Mouse (Mus musculus) layer of hippocampus, adult 6 months (tissue): ENCODE data around the gene Rilpl1. TPM values are rescaled to one million over a fixed set of nuclear protein-coding genes. Genes with fewer than 3 reads are reported as not detected.

Experiments used
- long read RNA-seq, 2 experiments: library from polyadenylated mRNA; unstranded; transcript quantifications; one replicate each; pipeline ENCODE4 v2.0.0; 2019 to 2020
- polyA plus RNA-seq: library from polyadenylated mRNA; unstranded; fragments of <200 nt; fragmentation: Nextera tagmentation; gene quantifications from 2 replicates; pipeline ENCODE4 v1.2.3, GENCODE M21; 2021

Gene Rilpl1
- polyA plus RNA-seq: 15.0 and 15.5 TPM in 2 replicates
- long read RNA-seq, experiment 1, transcript Rilpl1-201 (7 exons, 2,249 nt): major isoform, 17 of 24 reads
- long read RNA-seq, experiment 1, partial matches to known transcripts: 5 of 24 reads
- long read RNA-seq, experiment 1, other reads (novel, unspliced or antisense): 1 of 24 reads
- long read RNA-seq, experiment 2, transcript Rilpl1-201 (7 exons, 2,249 nt): major isoform, 127 of 146 reads
- long read RNA-seq, experiment 2, partial matches to known transcripts: 4 of 146 reads
- long read RNA-seq, experiment 2, other reads (novel, unspliced or antisense): 13 of 146 reads

DNA sequence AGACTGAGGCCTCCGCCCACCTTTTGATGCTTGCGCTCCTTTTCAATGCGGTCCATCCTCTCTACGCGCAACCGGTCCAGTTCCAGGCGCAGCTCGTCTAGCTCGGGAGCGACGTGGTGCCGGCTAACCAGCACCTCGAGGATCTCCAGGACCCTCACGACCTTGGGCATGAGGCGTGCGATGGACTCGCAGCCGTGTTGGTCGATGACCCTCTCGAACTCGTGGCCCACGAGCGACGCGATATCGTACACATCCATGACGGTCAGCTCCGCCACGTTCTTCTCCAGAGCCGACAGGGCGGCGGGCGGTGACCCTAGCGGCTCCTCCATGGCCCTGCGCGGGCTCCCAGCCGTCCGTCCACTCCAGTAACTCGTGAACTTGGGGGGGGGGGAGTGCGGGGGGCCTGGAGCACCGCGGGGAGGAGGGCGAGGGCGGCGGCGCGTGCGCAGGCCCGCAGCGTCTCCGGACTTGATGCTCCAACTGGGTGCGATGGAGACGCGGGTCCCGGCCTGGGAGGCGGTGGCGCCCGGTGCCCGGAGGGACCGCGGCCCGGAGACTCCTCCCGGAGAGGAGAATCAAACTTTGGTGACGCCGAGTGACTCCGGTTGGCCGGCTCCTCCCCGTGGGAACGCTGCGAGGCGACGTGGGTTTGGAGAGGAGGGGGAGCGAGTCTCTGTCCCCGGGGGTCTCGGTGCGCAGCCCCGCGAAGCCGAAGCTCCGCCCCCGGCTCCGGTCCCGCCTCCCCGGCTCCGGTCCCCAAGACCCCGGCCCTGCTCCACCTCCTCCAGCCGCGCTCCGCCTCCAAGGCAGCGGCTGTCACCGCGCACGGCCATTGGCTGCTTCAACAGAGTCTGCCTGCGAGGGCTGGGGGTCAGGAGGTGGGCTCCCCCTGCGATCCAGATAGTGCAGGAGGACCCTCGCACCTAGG lies at the start of gene Rilpl1:
Gene Rilpl1, minus strand, starts transcription at position 737 of the 928 bp plus-strand sequence.

DNA sequence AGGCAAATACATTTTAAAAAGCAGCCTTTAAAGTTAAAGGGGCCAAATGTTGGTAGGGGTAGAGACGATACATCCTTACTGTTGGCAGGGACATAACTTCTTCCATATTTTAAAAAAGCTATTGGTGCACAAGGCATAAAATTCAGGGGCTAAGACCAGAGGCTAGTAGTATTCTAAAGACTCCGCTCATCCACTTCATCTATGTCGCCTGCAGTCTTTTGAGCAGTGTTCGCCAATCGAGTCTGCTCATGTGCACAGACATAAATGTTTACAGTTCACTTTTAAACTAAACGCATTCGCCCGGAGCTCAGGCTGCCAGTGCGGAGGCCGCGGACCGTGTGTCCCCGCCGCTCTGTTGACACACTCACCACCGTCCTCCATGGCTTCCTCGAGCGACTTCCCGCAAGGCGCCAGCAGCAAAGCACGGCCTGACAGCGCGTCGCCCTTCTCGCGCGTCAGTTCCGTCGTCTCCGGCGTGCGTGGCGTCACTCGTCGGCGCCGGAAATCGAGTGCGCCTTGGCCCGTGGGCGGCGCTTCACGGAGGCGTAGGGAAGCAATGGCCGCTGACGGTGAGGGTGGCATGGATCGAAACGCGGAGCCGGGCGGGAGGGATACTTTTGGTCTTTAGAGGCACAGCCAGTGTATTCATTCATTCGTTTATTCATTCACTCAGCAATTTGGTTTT lies 47.6 kb upstream of the Rilpl1 start, which contains the start of the genes Eif2b1 and Gtf2h3:
Gene Eif2b1, minus strand, starts transcription at position 499 of the 685 bp plus-strand sequence.
Gene Gtf2h3, plus strand, starts transcription at position 508 of the 685 bp plus-strand sequence.

DNA sequence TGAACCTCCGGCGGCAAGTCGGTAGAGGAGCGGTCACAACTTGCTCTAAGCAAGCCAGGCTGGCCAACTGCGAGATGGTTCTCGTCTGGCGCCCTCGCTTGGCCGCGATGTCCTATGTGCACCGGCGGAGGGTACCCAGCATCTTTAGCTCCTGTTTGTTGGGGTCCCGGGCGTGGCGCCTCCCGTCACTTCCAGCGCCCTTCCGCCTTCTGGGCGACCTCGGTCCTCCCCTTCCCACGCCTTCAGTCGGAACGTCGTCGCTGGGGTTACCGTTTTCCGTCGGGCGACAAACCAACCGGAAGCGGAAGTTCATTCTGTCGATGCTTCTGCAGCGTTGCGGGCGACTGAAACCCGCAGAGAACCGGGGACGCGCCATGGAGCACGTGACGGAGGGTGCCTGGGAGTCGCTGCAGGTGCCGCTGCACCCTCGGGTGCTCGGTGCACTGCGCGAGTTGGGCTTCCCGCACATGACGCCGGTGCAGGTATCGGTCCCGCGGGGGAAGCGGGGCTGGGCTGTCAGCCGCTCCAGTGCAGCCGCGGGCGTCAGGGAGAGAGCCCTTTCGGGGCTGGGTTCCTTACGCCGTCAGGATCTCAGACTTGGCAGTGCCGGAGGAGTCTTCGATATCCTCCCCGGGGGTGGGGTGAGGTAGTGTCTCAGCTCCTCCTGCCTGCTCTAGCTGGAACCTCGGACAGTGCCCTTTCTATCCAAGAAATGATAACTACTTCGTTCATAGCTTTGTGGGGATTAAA lies 21.5 kb upstream of the Rilpl1 start, which contains the start of gene Ddx55:
Gene Ddx55, plus strand, starts transcription at position 307 of the 750 bp plus-strand sequence.

DNA sequence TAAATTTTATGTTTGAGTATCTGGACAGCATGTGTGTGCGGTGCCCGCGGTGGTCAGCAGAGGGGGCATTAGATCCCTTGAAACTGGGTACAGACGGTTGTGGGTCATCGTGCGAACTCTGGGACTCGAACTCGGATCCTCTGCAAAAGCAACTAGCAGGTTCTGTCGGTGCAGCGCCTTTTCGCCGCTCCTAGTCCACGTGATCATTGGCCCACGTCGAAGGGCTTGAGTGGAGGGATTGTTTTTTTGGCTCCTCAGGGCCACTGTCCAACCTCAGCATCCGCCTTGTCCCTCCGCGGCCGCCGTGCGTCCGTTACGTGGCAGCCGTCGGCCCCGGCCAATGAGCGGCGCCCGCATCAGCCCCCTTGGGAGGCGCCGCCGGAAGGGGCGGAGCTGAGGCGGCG lies 9.2 kb upstream of the Rilpl1 start, which contains the start of gene Tmed2:
Gene Tmed2, plus strand, starts transcription at position 313 of the 404 bp plus-strand sequence.

DNA sequence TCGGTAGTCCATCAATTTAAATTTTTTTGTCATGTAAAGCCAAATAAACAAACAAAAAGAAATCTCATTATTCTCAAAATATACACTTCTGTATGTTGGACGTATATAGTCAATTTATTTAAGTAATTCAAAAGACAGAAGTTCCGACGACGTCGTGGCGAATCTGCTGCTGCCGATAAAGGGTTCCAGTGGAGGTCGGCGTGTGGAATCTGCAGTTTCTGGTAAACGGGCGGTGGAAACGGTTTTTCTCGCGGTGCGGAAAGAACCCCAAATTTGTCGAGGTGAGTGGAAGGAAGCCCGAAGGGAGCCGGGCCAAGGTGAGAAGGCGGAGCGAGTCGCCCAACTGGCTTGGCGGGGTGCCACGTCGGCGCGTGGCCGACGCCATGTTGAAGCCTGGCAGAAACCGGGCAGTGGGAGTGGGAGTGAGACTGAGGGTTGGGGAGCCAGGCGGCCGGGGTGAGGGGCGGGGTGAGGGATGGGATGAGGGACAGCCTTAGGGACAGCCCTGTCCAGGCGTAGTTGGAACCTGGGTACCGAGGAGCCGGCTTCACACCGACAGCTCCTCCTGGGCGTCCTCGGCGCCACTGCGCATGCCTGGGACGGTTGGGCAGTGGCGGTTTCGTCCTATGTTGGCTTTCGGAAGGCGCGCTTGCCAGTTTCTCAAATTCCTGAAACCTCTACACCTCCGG lies 48.1 kb downstream of the Rilpl1 start, which contains the start of gene Snrnp35:
Gene Snrnp35, plus strand, starts transcription at position 169 of the 689 bp plus-strand sequence.

Other genes starting within 250 kb of the Rilpl1 start
- 7.5 and 10.0 TPM in 2 replicates for gene Mphosph9, start 203.4 kb downstream of the Rilpl1 start, polyA plus RNA-seq
- gene 2810006K23Rik, start 203.3 kb downstream of the Rilpl1 start, polyA plus RNA-seq: 10.2 and 12.2 TPM in 2 replicates
- gene Cdk2ap1, start 168.3 kb downstream of the Rilpl1 start, polyA plus RNA-seq: 13.5 and 14.6 TPM in 2 replicates
- 52.9 and 53.6 TPM in 2 replicates for gene Sbno1, start 105.4 kb downstream of the Rilpl1 start, polyA plus RNA-seq
- gene Kmt5a, start 91.5 kb downstream of the Rilpl1 start, polyA plus RNA-seq: 4.9 and 5.2 TPM in 2 replicates
- gene Rilpl2, start 53.0 kb downstream of the Rilpl1 start, polyA plus RNA-seq: 31.8 and 35.4 TPM in 2 replicates
- 5.9 and 7.7 TPM in 2 replicates for gene Snrnp35, start 48.3 kb downstream of the Rilpl1 start, polyA plus RNA-seq
- 240 and 241 TPM in 2 replicates for gene Tmed2, start 9.3 kb upstream of the Rilpl1 start, polyA plus RNA-seq
- 11.7 and 11.9 TPM in 2 replicates for gene Ddx55, start 21.5 kb upstream of the Rilpl1 start, polyA plus RNA-seq
- 39.6 and 40.4 TPM in 2 replicates for gene Eif2b1, start 47.7 kb upstream of the Rilpl1 start, polyA plus RNA-seq
- gene Gtf2h3, start 47.7 kb upstream of the Rilpl1 start, polyA plus RNA-seq: 17.8 and 19.3 TPM in 2 replicates
- gene Atp6v0a2, start 97.2 kb upstream of the Rilpl1 start, polyA plus RNA-seq: 19.3 and 25.1 TPM in 2 replicates
- 0.14 and 0.31 TPM in 2 replicates for gene Dnah10, start 193.7 kb upstream of the Rilpl1 start, polyA plus RNA-seq